Mouse (Mus musculus) adipocyte (in vitro differentiated cells): ENCODE measurements at regions not wholly inside any gene's neighbourhood (a gene's known extent, or its start where the extent isn't known, plus 50 kb on each side); places are given as distances from the start of the nearest gene placed in this dataset.

ENCODE experiments used
- DNase-seq: peaks from one replicate; pipeline ENCODE4 v3.0.0-alpha.2; 2016; ENCODE audit warnings: low spot score

- DNase-seq: peak; percentile 79
Observed at GRCm38 (mm10) chr11:64579826-64580225, 143.4 kb upstream of the F930015N05Rik start.

- DNase-seq: no peak
Observed at GRCm38 (mm10) chr11:64586056-64586455, 149.6 kb upstream of the F930015N05Rik start.

- no peak for DNase-seq
Observed at GRCm38 (mm10) chr11:64587034-64587710, 150.7 kb upstream of the F930015N05Rik start.

DNA sequence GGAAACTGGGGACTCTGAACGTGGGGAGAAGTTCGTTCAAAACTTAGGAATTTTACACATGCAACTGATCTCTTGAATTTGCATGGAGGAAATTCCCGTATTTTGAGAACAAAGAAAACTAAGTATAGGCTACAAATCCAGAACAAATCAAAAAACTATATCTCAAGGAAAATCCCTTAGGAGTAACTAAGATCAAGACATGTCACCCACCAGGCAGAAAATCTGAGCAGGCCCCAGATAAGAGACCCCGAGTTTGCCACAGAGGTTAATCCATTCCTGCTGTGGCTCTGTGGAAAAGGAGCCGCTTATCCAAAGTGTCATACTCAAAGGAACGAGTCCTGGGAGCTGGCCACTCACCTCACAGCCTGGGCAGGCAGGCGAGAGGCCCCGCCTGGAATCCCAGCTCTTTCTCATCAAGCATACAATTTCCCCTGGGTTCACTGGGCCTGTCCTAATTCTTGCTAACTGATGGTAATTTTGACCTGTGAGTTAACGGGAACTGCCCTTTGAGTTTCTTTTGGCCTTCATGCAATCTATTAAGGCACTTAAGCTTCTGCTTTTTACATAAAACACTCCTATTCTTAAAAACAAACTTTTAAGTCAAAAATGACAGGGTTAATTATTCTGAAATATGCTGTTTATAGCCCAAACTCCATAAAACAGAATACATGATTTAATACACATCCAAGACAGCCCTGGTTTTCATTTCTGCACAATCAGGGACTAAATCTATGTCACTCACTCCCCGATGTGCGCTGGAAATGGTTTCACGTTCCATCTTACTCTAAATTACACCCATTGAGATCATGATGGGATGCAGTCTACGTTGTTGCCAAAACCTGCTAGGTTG is 151.5 kb upstream of the F930015N05Rik start:
- no peak for DNase-seq

DNA sequence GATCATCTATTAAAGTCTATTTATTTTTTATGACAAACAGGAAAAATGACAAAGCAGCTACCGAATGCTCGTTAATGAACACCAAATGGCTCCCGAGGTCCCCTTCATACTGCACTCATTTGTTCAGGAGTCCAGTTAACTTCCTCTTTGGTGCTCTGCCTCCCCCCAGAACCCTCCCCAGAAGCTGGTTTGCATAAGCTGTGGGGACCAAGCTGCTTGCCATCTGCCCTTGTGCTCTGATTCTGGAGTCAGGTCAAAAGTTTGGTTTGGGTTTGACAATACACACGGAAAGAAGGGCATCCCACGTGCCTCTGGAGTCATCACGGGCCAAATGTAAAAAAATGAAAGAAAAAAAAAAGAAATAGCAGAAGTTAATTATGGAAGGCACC is 152.1 kb upstream of the F930015N05Rik start:
- DNase-seq: no peak

DNA sequence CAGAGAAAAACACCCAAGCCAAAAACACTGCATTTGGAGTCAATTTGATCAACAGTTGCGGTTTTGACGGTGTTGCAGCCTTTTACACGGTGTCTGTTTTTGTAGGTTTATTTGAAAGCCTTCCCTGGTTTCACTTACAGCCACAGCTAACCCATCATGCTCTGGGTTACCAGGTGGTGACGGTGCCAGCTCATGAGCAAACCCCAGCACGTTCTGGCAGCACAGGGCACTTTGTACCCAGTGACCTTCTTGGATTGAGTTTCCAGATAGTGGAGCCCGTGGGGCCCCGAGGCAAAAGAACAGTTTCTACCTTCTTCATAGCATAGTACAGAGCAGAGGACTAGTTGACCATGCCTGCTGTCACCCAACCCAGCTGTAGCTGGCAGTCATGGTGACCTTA is 152.6 kb upstream of the F930015N05Rik start:
- peak; percentile 22 for DNase-seq

GRCm38 (mm10) chr11:64590091-64590490 is 153.6 kb upstream of the F930015N05Rik start:
- no peak for DNase-seq

DNA sequence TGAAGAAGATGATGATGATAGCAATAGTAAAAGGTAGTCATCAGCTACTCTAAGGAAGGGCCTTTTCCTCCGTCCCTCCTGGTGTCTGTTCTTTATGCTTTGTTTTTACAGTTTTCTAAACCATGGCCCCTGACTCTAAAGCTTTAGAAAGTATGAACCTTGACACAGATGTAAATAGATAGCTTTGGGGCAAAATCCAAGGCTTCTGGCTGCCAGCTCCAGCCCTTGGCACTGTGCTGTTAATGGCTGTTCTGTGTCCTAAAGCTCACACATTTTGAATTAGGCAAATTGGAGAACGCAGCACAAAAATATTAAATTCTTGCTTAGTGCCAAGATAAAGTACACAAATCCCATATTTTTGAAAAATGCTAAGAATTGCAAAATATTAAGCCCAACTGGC is 155.8 kb upstream of the F930015N05Rik start:
- no peak for DNase-seq

DNA sequence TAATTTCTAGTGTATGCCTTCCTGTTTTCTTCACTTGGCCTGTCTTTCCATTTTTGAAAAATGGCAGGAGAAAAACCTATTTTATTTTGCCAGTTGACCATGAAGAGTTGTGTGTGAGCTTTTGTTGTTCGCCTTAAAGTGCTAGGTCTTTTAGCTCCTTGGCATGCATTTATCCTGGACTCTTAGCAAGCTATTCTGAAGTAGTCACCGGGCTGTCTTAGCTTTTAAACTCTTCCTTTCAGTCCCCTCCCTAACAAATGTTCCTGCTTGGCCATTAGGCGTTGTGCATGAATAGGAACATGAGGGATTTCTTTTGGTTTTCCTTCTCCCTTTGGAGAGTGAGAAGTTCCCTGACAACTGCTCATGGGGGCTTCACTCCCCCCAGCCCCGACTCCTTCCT is 160.9 kb upstream of the F930015N05Rik start:
- no peak for DNase-seq

DNA sequence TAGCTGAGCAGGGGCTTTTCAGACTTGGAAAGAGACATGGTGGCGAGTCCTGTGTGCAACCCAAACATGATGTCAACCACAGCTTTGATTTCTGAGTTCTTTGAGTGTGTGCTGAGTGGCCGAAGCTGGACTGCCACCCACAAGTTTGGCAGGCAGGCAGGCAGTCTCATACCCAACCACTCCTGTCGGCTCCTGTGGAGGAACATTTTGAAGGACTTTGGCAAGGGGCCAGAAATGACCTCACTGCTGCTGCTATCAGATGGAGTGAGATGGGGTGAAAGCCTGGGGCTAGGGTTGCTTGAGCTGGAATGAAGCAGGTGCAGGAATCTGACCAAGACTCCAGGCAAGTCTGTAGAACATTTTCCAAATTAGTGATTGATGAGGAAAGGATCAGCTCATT is 162.7 kb upstream of the F930015N05Rik start:
- no peak for DNase-seq

GRCm38 (mm10) chr11:64600201-64601102 is 164.0 kb upstream of the F930015N05Rik start:
- DNase-seq: peak; percentile 9

GRCm38 (mm10) chr11:64609043-64609442 is 172.6 kb upstream of the F930015N05Rik start:
- no peak for DNase-seq

- DNase-seq: no peak
Observed at GRCm38 (mm10) chr11:64610724-64611123, 174.3 kb upstream of the F930015N05Rik start.

GRCm38 (mm10) chr11:64615140-64615539 is 178.7 kb upstream of the F930015N05Rik start:
- no peak for DNase-seq

GRCm38 (mm10) chr11:64618631-64619385 is 182.4 kb upstream of the F930015N05Rik start:
- DNase-seq: no peak

- no peak for DNase-seq
Observed at GRCm38 (mm10) chr11:64627180-64627579, 190.7 kb upstream of the F930015N05Rik start.

- no peak for DNase-seq
Observed at GRCm38 (mm10) chr11:64640947-64641346, 204.5 kb upstream of the F930015N05Rik start.

GRCm38 (mm10) chr11:64643171-64643570 is 206.7 kb upstream of the F930015N05Rik start:
- DNase-seq: no peak

GRCm38 (mm10) chr11:64647938-64648337 is 211.5 kb upstream of the F930015N05Rik start:
- no peak for DNase-seq

- no peak for DNase-seq
Observed at GRCm38 (mm10) chr11:64650571-64651282, 214.3 kb upstream of the F930015N05Rik start.

GRCm38 (mm10) chr11:64652811-64653210 is 216.4 kb upstream of the F930015N05Rik start:
- DNase-seq: no peak
